Mouse (Mus musculus) liver, adult 2 months (tissue): ENCODE results near the gene Ubap1. TPM values are rescaled to one million over a fixed set of nuclear protein-coding genes. Genes with fewer than 3 reads are reported as not detected.

Experiments used
- DNase-seq: peaks from one replicate; pipeline ENCODE4 v3.0.0-alpha.2; 2011; ENCODE audit warnings: low read depth, low spot score; ENCODE audit errors: extremely low read depth
- H3K27ac ChIP-seq: fragments of 200-500 bp; replicated peaks from 2 replicates; pipeline ENCODE4 v1.5.1; 2012; ENCODE audit warnings: low read depth, mild to moderate bottlenecking, control low read depth, inconsistent platforms, low read length; ENCODE audit not compliant: insufficient read depth
- H3K27me3 ChIP-seq: fragments of 200-500 bp; 2 replicates; pipeline ENCODE4 v1.6.1; 2012; ENCODE audit warnings: mild to moderate bottlenecking, moderate library complexity, low read length, inconsistent platforms; ENCODE audit not compliant: control insufficient read depth, insufficient read depth
- H3K36me3 ChIP-seq: fragments of 200-500 bp; 2 replicates; pipeline ENCODE4 v1.6.1; 2012; ENCODE audit warnings: low read length, inconsistent platforms; ENCODE audit not compliant: control insufficient read depth, insufficient read depth
- H3K4me1 ChIP-seq: fragments of 200-500 bp; 2 replicates; pipeline ENCODE4 v1.6.1; 2011; ENCODE audit warnings: low read length; ENCODE audit not compliant: control insufficient read depth, insufficient read depth
- H3K4me3 ChIP-seq: fragments of 200-500 bp; 2 replicates; pipeline ENCODE4 v1.5.1; 2011; ENCODE audit warnings: low read depth, mild to moderate bottlenecking, control low read depth, low read length, moderate library complexity; ENCODE audit not compliant: insufficient read depth
- H3K79me2 ChIP-seq: fragments of 200-500 bp; 2 replicates; pipeline ENCODE4 v1.6.1; 2012; ENCODE audit warnings: inconsistent platforms, mild to moderate bottlenecking, low read length, moderate library complexity; ENCODE audit not compliant: control insufficient read depth, insufficient read depth
- H3K9ac ChIP-seq: fragments of 200-500 bp; 2 replicates; pipeline ENCODE4 v1.6.1; 2012; ENCODE audit warnings: low read depth, mild to moderate bottlenecking, control low read depth, inconsistent platforms, low read length
- CTCF ChIP-seq: fragments of 200-500 bp; IDR thresholded peaks from 2 replicates; pipeline ENCODE4 v1.5.1; 2011; ENCODE audit warnings: low read depth, low read length, control low read depth
- POLR2A ChIP-seq: fragments of 200-500 bp; IDR thresholded peaks from 2 replicates; pipeline ENCODE4 v1.6.1; 2011; ENCODE audit warnings: low read length, control low read depth; ENCODE audit not compliant: insufficient read depth; ENCODE audit errors: extremely low read depth
- WGBS: fragments of 180-500 bp; shearing (Covaris S2); methylation state at CpG from one replicate; pipeline ENCODE4 v1.1.7; 2018; 5-methylcytosine and 5-hydroxymethylcytosine counted together
- polyA plus RNA-seq: library from polyadenylated mRNA; depleted of rRNA; stranded (reverse); fragments of >200 nt; gene quantifications from 2 replicates; pipeline ENCODE4 v1.2.3, GENCODE M21; 2012; rRNA removed
- total RNA-seq: library from RNA; depleted of rRNA; stranded (reverse); fragments of >200 nt; gene quantifications from 2 replicates; pipeline ENCODE4 v1.2.3, GENCODE M21; 2014; rRNA removed

The Ubap1 gene
- total RNA-seq (15.5 and 17.7 TPM in 2 replicates), polyA plus RNA-seq (39.3 and 45.0 TPM in 2 replicates)

DNA sequence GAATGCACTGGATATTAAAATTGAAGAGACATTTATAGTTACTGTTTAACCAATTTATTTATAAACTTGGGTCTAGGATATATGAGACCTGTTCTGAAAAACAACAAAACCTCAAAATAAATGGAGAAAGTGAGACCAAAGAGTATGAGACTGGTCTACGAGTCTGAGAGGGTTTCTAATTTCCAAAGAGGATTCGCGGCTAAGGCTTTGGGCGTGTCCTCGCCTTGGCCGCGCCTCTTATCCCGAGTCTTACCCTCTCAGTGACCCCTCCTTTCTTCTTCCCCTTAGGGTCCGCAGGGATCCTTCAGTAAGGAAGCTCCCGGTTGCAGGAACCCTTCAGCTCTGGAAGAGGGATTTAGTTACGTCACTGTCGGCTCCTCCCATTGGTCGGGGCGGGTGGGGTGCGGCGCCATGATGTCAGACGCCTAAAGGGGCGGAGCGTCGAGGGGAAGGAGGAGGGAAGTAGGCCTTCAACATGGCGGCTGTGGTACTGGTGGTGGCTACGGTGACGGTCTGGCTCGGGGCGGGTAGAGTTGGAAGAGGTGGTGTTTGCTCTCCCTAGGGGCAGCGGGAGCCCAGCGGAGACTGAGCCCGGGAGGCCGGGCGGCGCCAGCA lies at the start of gene Ubap1:
Gene Ubap1 (plus strand): TSS at position 413 of the 615 bp plus-strand sequence.
- DNase-seq = peak; percentile 86
- Histone ChIP-seq H3K4me1 (peaks cover 9% of the 10 kb centered on the region), H3K27ac (peak within 1 kb of the TSS; percentile 87), H3K79me2 (peaks cover 7% of the 10 kb centered on the region; the same call in 1 of the 2 replicates), H3K4me3 (peak within 1 kb of the TSS; percentile 76), H3K36me3 (no peaks in the 10 kb centered on the region), H3K27me3 (no peaks in the 10 kb centered on the region), H3K9ac (peak within 1 kb of the TSS; percentile 85)
- WGBS = under 1% methylated on average over 31 of the region's 31 CpGs
- TF ChIP-seq CTCF (no peak), POLR2A (peak; percentile 93)

DNA sequence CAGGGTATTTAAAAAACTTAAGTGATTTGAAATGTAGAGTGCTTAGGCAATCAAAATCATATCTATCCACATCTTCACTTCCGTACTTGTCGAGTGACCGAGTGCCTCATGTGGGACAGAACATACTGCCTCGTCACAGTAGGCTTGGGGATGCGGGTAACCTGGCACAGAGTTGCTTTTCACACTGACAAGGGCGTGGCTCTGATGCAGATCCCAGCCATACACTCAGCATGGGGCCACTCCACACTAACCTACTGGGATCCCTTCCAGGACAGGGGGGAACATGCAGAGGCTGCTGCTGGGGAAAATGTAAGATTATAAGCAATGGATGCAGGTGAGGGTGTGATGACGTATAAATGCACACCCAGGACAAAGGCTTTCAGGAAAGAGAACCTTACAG lies 45.1 kb upstream of the Ubap1 start:
- 91% methylated on average over 7 of the region's 7 CpGs for WGBS
- no peaks in the 10 kb centered on the region for H3K27me3 ChIP-seq
- H3K27ac ChIP-seq = no peak overlapping the region
- H3K4me3 ChIP-seq = no peak overlapping the region
- peaks cover 49% of the 10 kb centered on the region for H3K36me3 ChIP-seq
- DNase-seq = no peak
- peaks cover 4% of the 10 kb centered on the region; the same call in 1 of the 2 replicates for H3K4me1 ChIP-seq
- TF ChIP-seq CTCF (no peak), POLR2A (no peak)
- H3K79me2 ChIP-seq = no peaks in the 10 kb centered on the region
- no peak overlapping the region for H3K9ac ChIP-seq

DNA sequence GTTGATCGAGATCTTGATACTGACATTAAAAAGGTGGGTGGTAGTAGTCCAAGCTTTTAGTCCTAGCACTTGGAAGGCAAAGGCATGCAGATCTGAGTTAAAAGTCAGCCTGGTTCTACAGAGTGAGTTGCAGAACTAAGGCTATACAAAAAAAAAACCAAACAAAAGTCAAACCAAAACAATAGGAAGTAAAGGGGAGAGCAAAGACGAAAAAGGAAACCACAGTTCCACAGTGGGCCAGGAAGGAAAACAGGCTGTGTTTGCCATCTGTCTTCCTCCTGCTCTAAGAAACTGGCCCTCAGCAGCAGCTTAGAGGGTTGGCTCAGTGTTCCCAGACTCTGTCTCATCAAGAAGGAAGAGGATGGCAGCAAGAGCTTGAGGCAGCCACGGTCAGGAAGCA lies 44.5 kb upstream of the Ubap1 start:
- no peak overlapping the region for H3K9ac ChIP-seq
- no peak for DNase-seq
- H3K4me1 ChIP-seq = peaks cover 4% of the 10 kb centered on the region; the same call in 1 of the 2 replicates
- 63% methylated on average over 3 of the region's 3 CpGs for WGBS
- TF ChIP-seq POLR2A (no peak), CTCF (no peak)
- no peak overlapping the region for H3K27ac ChIP-seq
- no peaks in the 10 kb centered on the region for H3K27me3 ChIP-seq
- H3K36me3 ChIP-seq = peaks cover 47% of the 10 kb centered on the region
- H3K4me3 ChIP-seq = no peak overlapping the region
- no peaks in the 10 kb centered on the region for H3K79me2 ChIP-seq

DNA sequence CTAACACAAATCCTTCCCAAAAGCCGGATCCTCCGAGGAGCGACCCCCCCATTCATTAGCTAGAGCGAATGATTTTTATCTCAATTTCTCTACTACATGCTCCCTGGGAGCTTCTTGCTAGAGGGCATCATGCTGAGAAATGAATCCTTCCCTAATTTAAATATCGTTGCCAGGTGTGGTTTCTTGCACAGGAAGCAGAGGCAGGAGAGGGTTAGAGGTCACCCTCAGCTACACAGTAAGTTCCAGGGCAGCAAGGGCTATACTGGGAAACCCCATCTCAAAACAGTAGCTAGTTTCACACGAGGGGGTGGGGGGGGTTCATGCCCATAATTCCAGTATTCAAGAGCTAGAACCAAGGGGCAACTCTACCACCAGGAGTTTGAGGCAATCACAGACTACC lies 41.4 kb upstream of the Ubap1 start:
- Histone ChIP-seq H3K36me3 (peaks cover 35% of the 10 kb centered on the region), H3K9ac (no peak overlapping the region), H3K27me3 (no peaks in the 10 kb centered on the region), H3K4me3 (no peak overlapping the region), H3K27ac (no peak overlapping the region), H3K79me2 (no peaks in the 10 kb centered on the region; the same call in 1 of the 2 replicates), H3K4me1 (peaks cover 4% of the 10 kb centered on the region)
- no peak for DNase-seq
- WGBS = 83% methylated on average over 6 of the region's 6 CpGs
- TF ChIP-seq POLR2A (no peak), CTCF (no peak)

DNA sequence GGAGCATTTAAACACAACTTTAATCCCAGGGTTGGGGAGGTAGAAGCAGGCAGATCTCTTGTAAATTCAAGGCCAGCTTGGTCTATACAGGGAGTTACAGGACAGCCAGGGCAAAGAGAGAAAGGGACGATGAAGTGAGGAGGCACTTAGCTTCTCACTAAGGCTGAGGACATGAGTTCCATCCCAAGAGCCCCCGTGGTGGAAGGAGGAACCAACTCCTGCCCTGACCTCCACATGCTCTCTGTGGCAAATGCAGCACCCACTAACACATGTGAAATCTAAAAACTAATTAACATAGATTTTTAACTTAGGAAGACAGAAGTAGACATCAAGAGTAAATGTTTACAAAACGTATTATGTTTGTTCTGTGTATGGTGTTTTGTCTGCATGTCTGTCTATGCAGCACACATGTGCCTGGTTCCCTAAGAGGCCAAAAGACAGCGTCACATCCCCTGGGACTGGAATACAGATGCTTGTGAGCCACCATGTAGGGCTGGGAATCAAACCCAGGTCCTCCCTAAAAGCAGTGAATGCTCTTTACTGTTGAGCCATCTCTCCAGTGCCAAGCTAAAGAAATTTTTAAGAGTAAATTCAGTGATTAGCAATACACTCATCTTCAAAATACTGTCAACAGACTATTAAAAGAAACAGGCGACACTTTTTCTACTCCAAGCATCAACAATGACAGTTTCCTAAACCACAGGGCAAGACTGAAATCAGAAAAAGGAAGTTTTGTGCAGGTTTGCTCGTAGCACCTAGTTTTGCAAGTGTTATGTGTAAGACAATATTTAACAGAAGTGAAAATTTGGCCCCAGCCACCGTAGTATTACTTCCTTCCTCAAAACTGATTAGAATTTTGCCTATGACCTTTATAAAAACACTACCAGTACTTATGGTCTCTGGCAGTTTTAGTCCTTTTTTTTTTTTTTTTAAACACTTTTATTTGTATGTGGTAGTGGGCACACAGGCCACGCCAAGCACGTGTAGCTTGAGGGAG lies 37.9 kb upstream of the Ubap1 start:
- no peak overlapping the region for H3K27ac ChIP-seq
- 82% methylated on average over 9 of the region's 9 CpGs for WGBS

More for the DNA sequence above, 37.9 kb upstream of the Ubap1 start:
- no peaks in the 10 kb centered on the region for H3K27me3 ChIP-seq
- H3K9ac ChIP-seq = no peak overlapping the region
- peaks cover 28% of the 10 kb centered on the region for H3K36me3 ChIP-seq
- TF ChIP-seq CTCF (no peak), POLR2A (no peak)
- no peak for DNase-seq
- H3K79me2 ChIP-seq = peaks cover 5% of the 10 kb centered on the region; the same call in 1 of the 2 replicates
- no peak overlapping the region for H3K4me3 ChIP-seq
- H3K4me1 ChIP-seq = peaks cover 4% of the 10 kb centered on the region
